Mouse (Mus musculus): ENCODE data around the gene Bhlhb9. TPM values are rescaled to one million over a fixed set of nuclear protein-coding genes. Genes with fewer than 3 reads are reported as not detected.
"Not testable (repeated sequence)": the region's sequence is repeated elsewhere in the genome, so short reads cannot be mapped to it uniquely, and the experiment has no call there.

Bhlhb9 gene
- polyA plus RNA-seq (2014; fragmentation: Nextera tagmentation; extraction: Ambion mirVana), result 41.4 and 45.5 TPM in 2 replicates

GRCm38 (mm10) chrX:135797212-135797644 lies at the start of gene Bhlhb9:
TSS of gene Bhlhb9 (plus strand) at chrX:135797594.
- peak within 1 kb of the TSS; percentile 53 for H3K4me2 ChIP-seq (ENCODE audit: low read length)
- H3K4me3 ChIP-seq (ENCODE audit: low read depth, low read length), result peak within 1 kb of the TSS; percentile 48
- H3K36me3 ChIP-seq (ENCODE audit: control insufficient read depth, insufficient read depth, low read length); H3K27me3 ChIP-seq (replicated peaks; ENCODE audit: control insufficient read depth, insufficient read depth, low read length); DNase-seq (ENCODE audit: low spot score); H3K27ac ChIP-seq (ENCODE audit: low read depth); H3K9me3 ChIP-seq (ENCODE audit: control insufficient read depth, low read length); H3K4me1 ChIP-seq (replicated peaks; ENCODE audit: control insufficient read depth, insufficient read depth, low read length); ATAC-seq (replicated peaks; ENCODE audit: low FRiP score, low TSS enrichment, low read depth): not testable (repeated sequence)
- H3K9ac ChIP-seq (ENCODE audit: low read length), result peak within 1 kb of the TSS; percentile 43
- 12% methylated on average over 3 of the region's 5 CpGs for WGBS

GRCm38 (mm10) chrX:135752832-135753231 lies 44.6 kb upstream of the Bhlhb9 start:
- peaks cover 20% of the 10 kb centered on the region; the same call in 1 of the 2 replicates for H3K36me3 ChIP-seq (ENCODE audit: control insufficient read depth, insufficient read depth, low read length)
- H3K9ac ChIP-seq (ENCODE audit: low read length), result no peak overlapping the region
- peak; percentile 83 for DNase-seq (ENCODE audit: low spot score)
- H3K27ac ChIP-seq (ENCODE audit: low read depth), result no peak overlapping the region
- no peaks in the 10 kb centered on the region for H3K27me3 ChIP-seq (replicated peaks; ENCODE audit: control insufficient read depth, insufficient read depth, low read length)
- H3K4me3 ChIP-seq (ENCODE audit: low read depth, low read length), result no peak overlapping the region
- 6% methylated on average over 2 of the region's 2 CpGs for WGBS
- no peaks in the 10 kb centered on the region for H3K4me1 ChIP-seq (replicated peaks; ENCODE audit: control insufficient read depth, insufficient read depth, low read length)
- H3K4me2 ChIP-seq (ENCODE audit: low read length), result no peak overlapping the region
- no peaks in the 10 kb centered on the region for H3K9me3 ChIP-seq (ENCODE audit: control insufficient read depth, low read length)
- no peak for ATAC-seq (replicated peaks; ENCODE audit: low FRiP score, low TSS enrichment, low read depth)

- no peaks in the 10 kb centered on the region for H3K27me3 ChIP-seq (replicated peaks; ENCODE audit: control insufficient read depth, insufficient read depth, low read length)
- H3K9ac ChIP-seq (ENCODE audit: low read length), result no peak overlapping the region
- no peaks in the 10 kb centered on the region for H3K4me1 ChIP-seq (replicated peaks; ENCODE audit: control insufficient read depth, insufficient read depth, low read length)
- no peak overlapping the region for H3K27ac ChIP-seq (ENCODE audit: low read depth)
- H3K4me2 ChIP-seq (ENCODE audit: low read length), result no peak overlapping the region
- no peak overlapping the region for H3K4me3 ChIP-seq (ENCODE audit: low read depth, low read length)
- peaks cover 9% of the 10 kb centered on the region for H3K36me3 ChIP-seq (ENCODE audit: control insufficient read depth, insufficient read depth, low read length)
- no peak for ATAC-seq (replicated peaks; ENCODE audit: low FRiP score, low TSS enrichment, low read depth)
- no peaks in the 10 kb centered on the region for H3K9me3 ChIP-seq (ENCODE audit: control insufficient read depth, low read length)
- no peak for DNase-seq (ENCODE audit: low spot score)
Observed at GRCm38 (mm10) chrX:135761707-135762106, 35.7 kb upstream of the Bhlhb9 start.

DNA sequence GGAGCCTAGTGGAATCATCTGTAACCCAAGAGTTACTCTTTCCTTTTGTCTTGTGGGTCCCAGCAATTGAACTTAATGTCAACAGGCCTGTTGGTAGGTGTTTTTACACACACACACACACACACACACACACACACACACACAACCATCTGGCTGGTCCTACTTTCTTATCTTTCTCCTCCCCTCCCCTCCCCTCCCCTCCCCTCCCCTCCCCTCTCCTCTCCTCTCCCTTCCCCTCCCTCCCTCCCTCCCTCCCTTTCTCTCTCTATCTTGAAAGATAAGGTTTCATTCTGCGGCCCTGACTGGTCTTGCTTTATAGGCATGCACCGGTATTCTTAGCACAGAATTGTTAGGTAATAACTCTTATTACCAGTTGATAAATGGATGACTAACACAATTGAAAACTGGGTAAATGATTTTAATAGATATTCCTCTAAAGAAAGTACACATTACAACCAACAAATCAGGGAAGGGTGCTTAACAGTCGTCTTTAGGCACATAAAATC lies 29.3 kb upstream of the Bhlhb9 start:
- no peak for ATAC-seq (replicated peaks; ENCODE audit: low FRiP score, low TSS enrichment, low read depth)

DNA sequence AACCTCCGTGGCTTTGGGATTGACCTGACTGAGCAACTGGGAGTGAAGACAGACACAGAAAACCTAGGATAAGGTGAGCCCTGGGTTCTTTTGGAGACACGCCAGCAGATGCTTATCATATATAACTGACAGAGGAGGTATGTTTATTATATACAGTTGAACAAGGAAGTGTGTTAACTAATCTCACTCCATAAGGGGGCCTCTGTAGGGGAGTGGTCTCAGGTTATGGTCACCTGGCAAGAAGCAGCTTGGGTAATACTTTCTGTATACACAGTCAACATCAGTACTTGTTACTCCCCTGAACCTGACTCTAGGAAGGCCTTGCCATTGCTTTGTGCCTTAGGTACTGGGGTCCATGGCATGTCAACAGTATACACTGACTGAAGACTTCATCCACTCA lies 28.8 kb upstream of the Bhlhb9 start:
- Histone ChIP-seq H3K36me3 (ENCODE audit: control insufficient read depth, insufficient read depth, low read length) (no peaks in the 10 kb centered on the region), H3K4me2 (ENCODE audit: low read length) (no peak overlapping the region), H3K27me3 (replicated peaks; ENCODE audit: control insufficient read depth, insufficient read depth, low read length) (no peaks in the 10 kb centered on the region), H3K4me1 (replicated peaks; ENCODE audit: control insufficient read depth, insufficient read depth, low read length) (no peaks in the 10 kb centered on the region), H3K27ac (ENCODE audit: low read depth) (no peak overlapping the region), H3K9me3 (ENCODE audit: control insufficient read depth, low read length) (no peaks in the 10 kb centered on the region), H3K4me3 (ENCODE audit: low read depth, low read length) (no peak overlapping the region), H3K9ac (ENCODE audit: low read length) (no peak overlapping the region)
- WGBS, result 47% methylated on average over 2 of the region's 2 CpGs
- ATAC-seq (replicated peaks; ENCODE audit: low FRiP score, low TSS enrichment, low read depth) (0 out of 2 replicates have a peak, but pooled peaks have one; percentile 15), DNase-seq (ENCODE audit: low spot score) (no peak)

More for the DNA sequence above, 29.3 kb upstream of the Bhlhb9 start:
- no peaks in the 10 kb centered on the region for H3K9me3 ChIP-seq (ENCODE audit: control insufficient read depth, low read length)
- DNase-seq (ENCODE audit: low spot score), result no peak
- no peaks in the 10 kb centered on the region for H3K27me3 ChIP-seq (replicated peaks; ENCODE audit: control insufficient read depth, insufficient read depth, low read length)
- no peak overlapping the region for H3K4me2 ChIP-seq (ENCODE audit: low read length)
- 43% methylated on average over 2 of the region's 3 CpGs for WGBS
- no peak overlapping the region for H3K27ac ChIP-seq (ENCODE audit: low read depth)
- H3K4me1 ChIP-seq (replicated peaks; ENCODE audit: control insufficient read depth, insufficient read depth, low read length), result no peaks in the 10 kb centered on the region
- no peak overlapping the region for H3K9ac ChIP-seq (ENCODE audit: low read length)
- no peak overlapping the region for H3K4me3 ChIP-seq (ENCODE audit: low read depth, low read length)
- no peaks in the 10 kb centered on the region for H3K36me3 ChIP-seq (ENCODE audit: control insufficient read depth, insufficient read depth, low read length)

DNA sequence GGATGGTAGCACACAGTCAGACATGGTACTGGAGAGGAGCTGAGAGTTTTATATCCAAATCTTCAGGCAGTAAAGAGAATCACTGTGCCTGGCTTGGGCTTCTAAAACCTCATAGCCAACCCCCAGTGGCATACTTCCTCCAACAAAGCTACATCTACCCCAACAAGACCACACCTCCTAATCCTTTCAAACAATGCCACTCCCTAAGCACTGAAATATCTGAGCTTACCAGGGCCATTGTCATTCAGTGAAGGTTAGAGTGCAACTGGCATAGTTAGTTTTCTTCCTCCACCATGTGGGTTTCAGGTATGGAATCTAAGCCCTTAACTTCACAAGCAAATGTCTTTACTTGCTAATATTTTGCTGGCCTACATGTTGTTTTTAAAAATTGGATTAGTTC lies 5.9 kb upstream of the Bhlhb9 start:
- Histone ChIP-seq H3K9ac (ENCODE audit: low read length) (no peak overlapping the region), H3K4me2 (ENCODE audit: low read length) (no peak overlapping the region)

GRCm38 (mm10) chrX:135792326-135792725 lies 5.1 kb upstream of the Bhlhb9 start:
- Histone ChIP-seq H3K4me3 (ENCODE audit: low read depth, low read length) (no peak overlapping the region), H3K27ac (ENCODE audit: low read depth) (peak overlapping the region; percentile 38; the same call in 1 of the 2 replicates), H3K36me3 (ENCODE audit: control insufficient read depth, insufficient read depth, low read length) (no peaks in the 10 kb centered on the region), H3K9me3 (ENCODE audit: control insufficient read depth, low read length) (no peaks in the 10 kb centered on the region), H3K27me3 (replicated peaks; ENCODE audit: control insufficient read depth, insufficient read depth, low read length) (no peaks in the 10 kb centered on the region), H3K9ac (ENCODE audit: low read length) (no peak overlapping the region), H3K4me1 (replicated peaks; ENCODE audit: control insufficient read depth, insufficient read depth, low read length) (no peaks in the 10 kb centered on the region), H3K4me2 (ENCODE audit: low read length) (no peak overlapping the region)
- WGBS, result 63% methylated on average over 6 of the region's 6 CpGs
- ATAC-seq (replicated peaks; ENCODE audit: low FRiP score, low TSS enrichment, low read depth) (no peak), DNase-seq (ENCODE audit: low spot score) (no peak)

More for the DNA sequence above, 5.9 kb upstream of the Bhlhb9 start:
- Histone ChIP-seq H3K27me3 (replicated peaks; ENCODE audit: control insufficient read depth, insufficient read depth, low read length) (no peaks in the 10 kb centered on the region), H3K27ac (ENCODE audit: low read depth) (no peak overlapping the region), H3K4me1 (replicated peaks; ENCODE audit: control insufficient read depth, insufficient read depth, low read length) (no peaks in the 10 kb centered on the region), H3K9me3 (ENCODE audit: control insufficient read depth, low read length) (no peaks in the 10 kb centered on the region), H3K4me3 (ENCODE audit: low read depth, low read length) (no peak overlapping the region), H3K36me3 (ENCODE audit: control insufficient read depth, insufficient read depth, low read length) (no peaks in the 10 kb centered on the region)
- DNase-seq (ENCODE audit: low spot score) (no peak), ATAC-seq (replicated peaks; ENCODE audit: low FRiP score, low TSS enrichment, low read depth) (no peak)

DNA sequence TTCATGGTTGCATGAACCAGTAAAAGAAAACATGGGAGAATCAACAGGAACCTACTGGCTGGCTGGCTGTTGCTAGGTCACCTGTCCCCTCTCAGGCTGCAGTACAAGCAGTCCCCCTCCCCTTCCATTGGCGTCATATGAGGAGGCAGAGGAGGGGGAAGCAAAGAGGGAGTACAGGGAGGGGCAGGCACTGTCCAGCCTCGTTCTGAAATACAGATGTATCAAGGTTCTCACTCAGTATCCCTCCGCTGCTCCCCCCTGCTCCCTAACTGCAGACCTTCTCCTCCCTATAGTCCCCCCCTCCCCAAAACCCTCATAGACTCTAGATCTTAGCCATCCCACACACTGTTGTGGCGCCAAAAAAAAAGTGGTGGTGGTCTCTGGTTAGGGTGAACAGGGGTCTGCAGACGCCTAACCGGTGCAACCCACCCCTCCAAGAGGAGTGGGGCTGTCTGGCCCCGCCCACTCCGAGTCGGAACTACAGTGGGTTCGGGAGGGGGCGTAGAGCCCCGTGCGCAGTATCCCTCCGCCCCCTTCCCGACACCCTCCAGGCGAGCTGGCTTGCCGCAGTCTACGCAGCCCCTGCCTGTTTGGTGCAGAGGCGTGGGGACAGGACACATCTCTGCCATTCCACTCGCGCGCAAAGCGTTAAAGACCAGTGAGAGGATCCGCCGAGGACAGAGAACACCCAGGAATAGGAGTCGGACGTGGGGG lies 1.6 kb upstream of the Bhlhb9 start:
- peak overlapping the region; percentile 43; the same call in 1 of the 2 replicates for H3K9ac ChIP-seq (ENCODE audit: low read length)
- H3K36me3 ChIP-seq (ENCODE audit: control insufficient read depth, insufficient read depth, low read length), result not testable (repeated sequence)
- 22% methylated on average over 25 of the region's 27 CpGs for WGBS

More for the DNA sequence above, 1.6 kb upstream of the Bhlhb9 start:
- peak overlapping the region; percentile 48 for H3K4me3 ChIP-seq (ENCODE audit: low read depth, low read length)
- ATAC-seq (replicated peaks; ENCODE audit: low FRiP score, low TSS enrichment, low read depth) (peak; percentile 91), DNase-seq (ENCODE audit: low spot score) (peak; percentile 68)
- not testable (repeated sequence) for H3K27ac ChIP-seq (ENCODE audit: low read depth); H3K27me3 ChIP-seq (replicated peaks; ENCODE audit: control insufficient read depth, insufficient read depth, low read length); H3K9me3 ChIP-seq (ENCODE audit: control insufficient read depth, low read length); H3K4me1 ChIP-seq (replicated peaks; ENCODE audit: control insufficient read depth, insufficient read depth, low read length)
- peak overlapping the region; percentile 53 for H3K4me2 ChIP-seq (ENCODE audit: low read length)
